27 mouse cellular contexts compared by ENCODE assay signal in genomic region chr2:50233491-50233890, GRCm38 (mm10).
DNase-seq lines count a peak whose midpoint lies in the region; ATAC-seq and TF ChIP-seq lines count a peak whose summit lies in the region.
"Had no signal": no experiment of that assay in that cellular context is flagged by ENCODE, and none has a peak within 500 bp of the region (broad histone marks: within the 10 kb centered on the region; RNA-seq: fewer than 3 reads in every experiment).

No protein-coding gene starts in this region.

- ATAC-seq in hindbrain, postnatal 0 days: no peak
- ATAC-seq in midbrain, embryonic 16.5 days: no peak
- ATAC-seq: activated CD4-positive, CD25-positive, alpha-beta regulatory T cell, adult 4 months; CD4-positive, CD25-positive, alpha-beta regulatory T cell, adult 4 months; forebrain, embryonic 13.5 days had no signal

- no peak for TF ChIP-seq CTCF in hindbrain, postnatal 0 days (IDR thresholded peaks at IDR 0.05; ENCODE audit: low read depth)
- TF ChIP-seq CTCF in brain, embryonic 14.5 days (IDR thresholded peaks at IDR 0.05; ENCODE audit: borderline replicate concordance, extremely low read depth, insufficient read depth, insufficient read length): no peak

- no peaks in the 10 kb centered on the region for H3K4me1 ChIP-seq in hindbrain, postnatal 0 days (ENCODE audit: insufficient read depth, low read length)
- H3K4me1 ChIP-seq in hindbrain, embryonic 10.5 days (replicated peaks): no peaks in the 10 kb centered on the region
- H3K4me1 ChIP-seq in midbrain, embryonic 16.5 days (ENCODE audit: control insufficient read depth, insufficient read depth, low read length): peaks cover 8% of the 10 kb centered on the region; the same call in 1 of the 2 replicates
- no peaks in the 10 kb centered on the region for H3K4me1 ChIP-seq in midbrain, embryonic 10.5 days
- H3K4me1 ChIP-seq: embryonic facial prominence, embryonic 13.5 days; hindbrain, embryonic 12.5 days; hindbrain, embryonic 15.5 days had no signal

- no peak overlapping the region for H3K27ac ChIP-seq in hindbrain, postnatal 0 days
- no peak overlapping the region for H3K27ac ChIP-seq in hindbrain, embryonic 10.5 days
- no peak overlapping the region for H3K27ac ChIP-seq in midbrain, embryonic 16.5 days (ENCODE audit: low read length)
- no peak overlapping the region for H3K27ac ChIP-seq in midbrain, embryonic 10.5 days (replicated peaks)
- H3K27ac ChIP-seq: embryonic facial prominence, embryonic 13.5 days; forebrain, embryonic 10.5 days; forebrain, embryonic 13.5 days; heart, adult 2 months; heart, embryonic 10.5 days; heart, embryonic 13.5 days; hindbrain, embryonic 12.5 days; hindbrain, embryonic 15.5 days had no signal

- H3K9me3 ChIP-seq in hindbrain, postnatal 0 days (ENCODE audit: low read length): no peaks in the 10 kb centered on the region
- H3K9me3 ChIP-seq in hindbrain, embryonic 10.5 days: peaks cover 5% of the 10 kb centered on the region; the same call in 1 of the 2 replicates
- no peaks in the 10 kb centered on the region for H3K9me3 ChIP-seq in midbrain, embryonic 16.5 days (replicated peaks; ENCODE audit: control insufficient read depth, low read length, poor library complexity, severe bottlenecking)
- H3K9me3 ChIP-seq in midbrain, embryonic 10.5 days (replicated peaks): peaks cover 1% of the 10 kb centered on the region; the same call in 1 of the 2 replicates
- H3K9me3 ChIP-seq: embryonic facial prominence, embryonic 13.5 days; forebrain, embryonic 13.5 days; heart, embryonic 10.5 days; hindbrain, embryonic 12.5 days; hindbrain, embryonic 15.5 days had no signal

- TF ChIP-seq POLR2A in brain, embryonic 14.5 days (IDR thresholded peaks at IDR 0.05; ENCODE audit: borderline replicate concordance, extremely low read depth, insufficient read depth, insufficient read length, poor library complexity, severe bottlenecking): no peak

- no peaks in the 10 kb centered on the region for H3K27me3 ChIP-seq in hindbrain, postnatal 0 days (ENCODE audit: insufficient read depth, low read length)
- no peaks in the 10 kb centered on the region for H3K27me3 ChIP-seq in hindbrain, embryonic 10.5 days (ENCODE audit: insufficient read depth, poor library complexity, severe bottlenecking)
- no peaks in the 10 kb centered on the region for H3K27me3 ChIP-seq in midbrain, embryonic 16.5 days (ENCODE audit: control insufficient read depth, insufficient read depth, low read depth, low read length)
- H3K27me3 ChIP-seq in midbrain, embryonic 10.5 days (ENCODE audit: low read depth, poor library complexity, severe bottlenecking): no peaks in the 10 kb centered on the region
- H3K27me3 ChIP-seq: embryonic facial prominence, embryonic 13.5 days; forebrain, embryonic 13.5 days; heart, embryonic 13.5 days; hindbrain, embryonic 12.5 days; hindbrain, embryonic 15.5 days had no signal

- peak; percentile 14 for DNase-seq in hindbrain, postnatal 0 days (ENCODE audit: low spot score)
- DNase-seq in hindbrain, embryonic 10.5 days (ENCODE audit: low spot score): no peak
- DNase-seq in midbrain, embryonic 10.5 days (ENCODE audit: low spot score): no peak
- DNase-seq in right cerebral cortex, adult 18-20 months: peak; percentile 2
- DNase-seq in right cerebral cortex, postnatal 10 days (ENCODE audit: low spot score in 2 of 2): no peak
- peak; percentile 74 for DNase-seq in brain, embryonic 14.5 days (ENCODE audit: low read depth)
- no peak for DNase-seq in cerebellum, adult 11 months
- DNase-seq: adrenal gland, adult 8-10 months; adrenal gland, postnatal 25 days; cerebellum, adult 2 months; cerebellum, adult 9-11 months; cerebellum, postnatal 25 days; gastrocnemius, postnatal 10 days; gastrocnemius, postnatal 36 days; heart, adult 2 months; heart, postnatal 14 days; heart, postnatal 4 days had no signal

- H3K36me3 ChIP-seq in hindbrain, postnatal 0 days (ENCODE audit: insufficient read depth, low read length): no peaks in the 10 kb centered on the region
- H3K36me3 ChIP-seq in hindbrain, embryonic 10.5 days: no peaks in the 10 kb centered on the region
- no peaks in the 10 kb centered on the region for H3K36me3 ChIP-seq in midbrain, embryonic 16.5 days (ENCODE audit: control insufficient read depth, insufficient read depth, low read length)
- no peaks in the 10 kb centered on the region for H3K36me3 ChIP-seq in midbrain, embryonic 10.5 days
- H3K36me3 ChIP-seq: embryonic facial prominence, embryonic 13.5 days; forebrain, embryonic 10.5 days; heart, embryonic 13.5 days; hindbrain, embryonic 12.5 days; hindbrain, embryonic 15.5 days had no signal

- H3K4me2 ChIP-seq in hindbrain, postnatal 0 days (ENCODE audit: low read depth, low read length): no peak overlapping the region
- 0 out of 2 replicates have a peak overlapping the region, but pooled peaks have one; percentile 9 for H3K4me2 ChIP-seq in midbrain, embryonic 16.5 days (ENCODE audit: low read length)
- H3K4me2 ChIP-seq: embryonic facial prominence, embryonic 13.5 days; forebrain, embryonic 13.5 days; heart, embryonic 13.5 days; hindbrain, embryonic 12.5 days; hindbrain, embryonic 15.5 days had no signal

- 50% methylated on average over 8 of the region's 8 CpGs for WGBS in hindbrain, postnatal 0 days
- 83% methylated on average over 8 of the region's 8 CpGs for WGBS in hindbrain, embryonic 10.5 days
- 24% methylated on average over 8 of the region's 8 CpGs for WGBS in midbrain, embryonic 16.5 days
- 82% methylated on average over 8 of the region's 8 CpGs for WGBS in midbrain, embryonic 10.5 days

- no peak overlapping the region for H3K4me3 ChIP-seq in hindbrain, postnatal 0 days (ENCODE audit: low read length)
- H3K4me3 ChIP-seq in hindbrain, embryonic 10.5 days: no peak overlapping the region
- no peak overlapping the region for H3K4me3 ChIP-seq in midbrain, embryonic 16.5 days (ENCODE audit: low read depth, low read length)
- no peak overlapping the region for H3K4me3 ChIP-seq in midbrain, embryonic 10.5 days
- H3K4me3 ChIP-seq: embryonic facial prominence, embryonic 13.5 days; forebrain, embryonic 10.5 days; forebrain, embryonic 13.5 days; heart, adult 2 months; heart, embryonic 10.5 days; heart, embryonic 13.5 days; hindbrain, embryonic 12.5 days; hindbrain, embryonic 15.5 days had no signal

- no peak overlapping the region for H3K9ac ChIP-seq in hindbrain, postnatal 0 days (replicated peaks; ENCODE audit: low read length)
- H3K9ac ChIP-seq in midbrain, embryonic 16.5 days (ENCODE audit: low read depth, low read length): no peak overlapping the region
- H3K9ac ChIP-seq: embryonic facial prominence, embryonic 13.5 days; forebrain, embryonic 13.5 days; heart, embryonic 13.5 days; hindbrain, embryonic 12.5 days; hindbrain, embryonic 15.5 days had no signal

Comparison
In these comparisons a context has a peak if more than half of its experiments do, and no peak if none do; other contexts are left out.
1. DNase-seq: peak in hindbrain, postnatal 0 days (single experiment), right cerebral cortex, adult 18-20 months (single experiment) and brain, embryonic 14.5 days (single experiment); none in hindbrain, embryonic 10.5 days (single experiment), midbrain, embryonic 10.5 days (single experiment), right cerebral cortex, postnatal 10 days (0 of 2) and cerebellum, adult 11 months (single experiment).